Mouse (Mus musculus) retina, postnatal 1 day (tissue): ENCODE data around the gene Brd3.

Source experiments
- DNase-seq: peaks from one replicate; pipeline ENCODE4 v3.0.0-alpha.2; 2012

The Brd3 gene

GRCm38 (mm10) chr2:27469292-27469990 is 38.0 kb downstream of the Brd3 start:
- DNase-seq, result no peak

GRCm38 (mm10) chr2:27462901-27463300 is 44.6 kb downstream of the Brd3 start:
- DNase-seq, result no peak

DNA sequence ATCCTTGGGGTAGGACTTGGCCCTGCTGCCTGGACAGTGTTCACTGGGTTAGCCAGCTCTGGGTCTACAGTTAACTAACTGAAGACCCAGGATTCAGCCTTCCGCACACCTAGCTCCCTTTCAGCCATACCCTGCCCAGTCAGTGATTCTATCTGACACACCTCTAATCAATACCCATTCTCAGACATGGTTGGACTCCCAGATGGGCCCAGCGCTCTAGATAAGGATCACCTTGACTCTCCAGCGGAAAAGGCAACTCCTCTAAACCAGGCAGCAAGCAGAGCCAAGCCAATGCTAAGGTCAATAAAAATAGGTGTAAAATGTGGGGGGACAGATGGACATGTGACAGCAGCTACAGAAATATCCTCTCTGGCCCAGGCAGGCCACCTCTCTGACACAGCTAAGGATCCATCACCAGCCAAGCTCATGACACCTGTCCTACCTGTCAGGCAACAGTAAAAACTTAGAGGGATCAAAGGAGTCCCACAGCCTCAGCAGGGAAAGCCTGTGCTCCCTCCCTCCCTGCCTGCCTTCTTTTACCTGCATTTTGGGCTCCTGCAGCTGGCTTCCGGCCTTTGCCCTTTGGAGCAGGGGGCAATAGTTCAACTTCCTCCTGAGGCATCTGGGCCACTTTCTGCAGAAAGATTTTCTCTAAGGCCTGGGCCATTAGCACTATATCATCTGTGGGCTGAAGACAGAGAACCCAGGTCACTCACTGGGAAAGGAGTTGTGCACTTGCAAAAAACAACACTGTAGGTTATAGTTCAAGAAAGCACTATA is 45.4 kb downstream of the Brd3 start:
- DNase-seq, result no peak

- DNase-seq, result no peak
Observed at GRCm38 (mm10) chr2:27460651-27461050, 46.8 kb downstream of the Brd3 start.

- DNase-seq, result no peak
Observed at GRCm38 (mm10) chr2:27460163-27460562, 47.3 kb downstream of the Brd3 start.

GRCm38 (mm10) chr2:27459735-27460134 is 47.7 kb downstream of the Brd3 start:
- DNase-seq, result no peak

GRCm38 (mm10) chr2:27450226-27450625 is 57.2 kb downstream of the Brd3 start:
- peak; percentile 54 for DNase-seq

GRCm38 (mm10) chr2:27447782-27448181 is 59.7 kb downstream of the Brd3 start:
- no peak for DNase-seq

- DNase-seq, result no peak
Observed at GRCm38 (mm10) chr2:27446812-27447211, 60.6 kb downstream of the Brd3 start.

- DNase-seq, result no peak
Observed at GRCm38 (mm10) chr2:27445910-27446309, 61.6 kb downstream of the Brd3 start.

GRCm38 (mm10) chr2:27443450-27443708 is 64.1 kb downstream of the Brd3 start:
- DNase-seq, result no peak

DNA sequence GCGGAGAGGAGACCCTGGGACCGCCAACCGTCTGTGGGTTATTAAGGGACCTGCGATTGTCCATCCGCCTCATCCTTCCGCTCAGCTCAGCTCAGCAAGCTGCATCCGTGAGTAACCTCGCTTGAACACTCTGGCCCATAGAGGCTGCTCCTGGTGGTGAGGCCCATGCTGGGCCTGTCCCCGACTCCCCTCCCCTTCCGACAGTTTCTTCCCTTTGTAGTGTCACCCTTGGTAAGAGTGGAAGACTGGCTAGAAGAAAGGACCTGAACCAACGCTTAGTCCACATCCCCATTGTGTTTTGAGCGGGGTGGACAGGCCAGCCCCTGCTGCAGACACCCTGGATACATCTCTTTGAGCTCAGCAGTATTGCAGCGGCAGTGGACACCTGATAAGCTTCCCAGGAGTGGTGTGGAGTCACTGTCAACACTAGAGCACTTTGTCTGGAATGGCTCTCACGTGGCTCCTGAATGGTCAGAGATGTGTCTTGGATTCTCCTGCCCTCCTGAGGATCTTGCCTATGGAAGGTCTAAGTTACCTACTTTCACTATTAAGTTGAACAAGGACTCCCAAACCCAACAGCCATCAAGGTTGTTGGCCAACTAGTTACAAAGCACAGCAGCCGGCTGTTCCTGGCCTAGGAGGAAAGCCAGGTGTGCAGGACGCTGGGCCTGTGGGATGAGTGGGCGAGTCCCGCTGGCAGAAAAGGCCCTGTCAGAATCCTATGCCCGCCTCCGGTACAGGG is 64.6 kb downstream of the Brd3 start:
- no peak for DNase-seq

- DNase-seq, result peak; percentile 100
Observed at GRCm38 (mm10) chr2:27441767-27442707, 65.4 kb downstream of the Brd3 start, which contains the start of gene Brd3os. Gene Brd3os (plus strand): TSS chr2:27442324.

GRCm38 (mm10) chr2:27438281-27438680 is 69.2 kb downstream of the Brd3 start:
- no peak for DNase-seq

GRCm38 (mm10) chr2:27437876-27438275 is 69.6 kb downstream of the Brd3 start:
- no peak for DNase-seq

DNA sequence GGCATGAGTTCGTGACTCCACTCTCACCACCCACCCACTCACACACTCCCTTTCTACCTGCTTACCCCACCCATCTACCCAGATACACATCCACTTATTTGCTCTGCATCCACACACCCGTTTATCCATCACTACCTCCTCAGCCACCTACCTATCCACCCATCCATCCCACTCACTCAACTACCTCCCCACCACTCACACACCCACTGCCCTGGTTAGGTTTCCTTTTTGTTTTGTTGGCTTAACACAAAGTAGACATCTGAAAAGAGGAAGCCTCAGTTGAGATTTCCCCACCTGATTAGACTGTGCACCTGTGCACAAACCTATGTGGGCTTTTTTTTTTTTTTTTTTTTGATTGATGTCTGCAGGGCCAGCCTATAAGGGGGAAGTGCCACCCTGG is 74.9 kb downstream of the Brd3 start:
- no peak for DNase-seq

DNA sequence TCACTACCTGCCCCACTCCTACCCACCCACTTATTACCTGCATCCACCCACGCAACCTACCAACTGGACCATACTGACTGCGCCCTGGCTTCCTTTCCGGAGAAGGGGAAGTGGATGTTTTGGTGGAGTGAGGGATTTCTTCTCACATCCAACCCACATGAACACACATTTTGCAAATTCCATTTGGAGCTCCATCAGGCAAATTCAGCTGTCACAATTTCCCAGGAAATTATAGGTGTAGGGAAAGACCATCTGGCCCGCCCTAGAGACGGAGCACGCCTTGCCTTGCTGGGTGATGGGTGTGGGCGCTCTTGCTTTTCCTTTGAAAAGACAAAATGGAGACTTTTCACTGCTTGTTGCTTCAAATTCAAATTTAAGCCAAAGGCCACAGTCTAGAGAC is 76.8 kb downstream of the Brd3 start:
- no peak for DNase-seq

GRCm38 (mm10) chr2:27428071-27428470 is 79.4 kb downstream of the Brd3 start:
- DNase-seq, result peak; percentile 91

DNA sequence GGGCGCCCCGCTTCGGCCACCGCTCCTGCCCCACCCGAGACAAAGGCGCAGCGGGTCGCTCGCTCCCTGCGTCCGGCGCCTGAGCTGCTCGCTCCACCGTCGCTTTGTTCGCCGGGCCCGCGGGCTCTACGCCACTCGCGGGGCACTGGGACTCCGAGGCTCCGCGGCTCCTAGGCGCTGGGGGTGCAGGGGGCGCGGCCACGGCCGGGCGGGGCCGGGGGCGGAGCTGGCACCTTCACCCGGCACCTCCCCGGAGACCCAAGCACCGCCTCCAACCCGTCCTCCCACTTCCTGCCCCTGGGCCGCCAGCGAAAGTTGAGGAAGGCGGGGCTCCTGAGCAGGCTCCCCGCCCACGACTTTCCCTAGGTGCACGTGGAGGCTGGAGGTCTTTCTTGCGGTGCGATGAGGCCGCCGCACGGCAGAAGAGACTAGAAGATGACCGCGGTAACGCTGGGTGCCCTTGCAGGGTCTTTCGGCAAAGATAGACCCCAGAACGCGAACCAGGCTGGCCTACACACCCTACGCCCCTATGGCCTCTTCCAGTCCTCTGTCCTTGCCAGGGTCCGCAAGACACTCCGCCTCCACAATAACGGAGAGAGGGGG is 80.5 kb downstream of the Brd3 start, which contains the start of gene Vav2:
TSS of gene Vav2 (minus strand) at position 179 of the 603 bp plus-strand sequence.
- peak; percentile 94 for DNase-seq

DNA sequence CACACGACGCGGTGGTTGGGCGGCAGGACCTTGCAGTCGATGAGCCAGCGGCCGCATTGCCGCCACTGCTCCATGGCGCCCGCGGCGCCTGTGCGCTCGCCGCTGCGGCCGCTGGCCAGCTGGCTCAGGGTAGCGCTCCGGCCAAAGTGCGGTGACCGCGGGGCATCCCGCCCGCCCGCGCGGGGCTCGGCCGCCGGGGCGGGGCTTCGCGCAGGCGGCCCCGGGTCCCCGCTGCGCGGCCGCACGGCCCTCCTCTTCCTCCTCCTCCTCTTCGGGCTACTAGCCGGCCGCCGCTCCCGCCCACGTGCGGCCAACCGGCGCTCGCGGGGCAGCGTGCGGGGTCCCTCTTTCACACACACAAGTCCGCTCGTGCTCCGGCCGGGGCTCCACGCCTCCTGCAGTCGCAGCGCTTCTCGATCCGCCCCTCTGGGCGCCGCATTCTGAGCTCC is 81.0 kb downstream of the Brd3 start:
- DNase-seq, result no peak

- DNase-seq, result peak; percentile 56
Observed at GRCm38 (mm10) chr2:27425751-27426405, 81.6 kb downstream of the Brd3 start.
